In the genomic region with DNA sequence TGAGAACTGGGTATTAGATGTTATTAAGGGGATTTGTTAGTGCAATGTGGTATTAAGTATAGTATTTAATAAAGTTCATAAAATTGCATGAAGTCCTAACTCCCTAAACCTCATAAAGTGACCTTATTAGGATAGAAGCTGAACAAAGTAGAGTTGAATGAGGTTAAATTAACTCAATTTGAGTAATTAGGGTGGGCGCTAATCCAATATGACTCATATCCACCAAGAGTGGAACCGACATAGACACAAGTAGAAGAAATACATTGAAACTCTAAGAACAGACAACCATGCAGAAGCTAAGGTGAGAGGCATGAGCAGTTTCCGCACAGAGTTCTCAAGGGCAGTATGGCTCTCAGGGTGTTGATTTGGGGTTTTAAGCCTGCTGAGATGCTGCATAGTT, we compare ENCODE assay signal across 30 mouse cellular contexts.
"Had no signal": no experiment of that assay in that cellular context is flagged by ENCODE, and none has a peak within 500 bp of the region (broad histone marks: within the 10 kb centered on the region; RNA-seq: fewer than 3 reads in every experiment).

No protein-coding gene starts in this region.

- H3K27ac ChIP-seq: left cerebral cortex, adult 2 months; limb, embryonic 10.5 days; limb, embryonic 12.5 days; limb, embryonic 13.5 days; limb, embryonic 15.5 days; liver, embryonic 12.5 days; liver, embryonic 13.5 days; liver, embryonic 14.5 days; liver, embryonic 15.5 days; lung, embryonic 15.5 days; macrophage; midbrain, embryonic 10.5 days; midbrain, embryonic 12.5 days; midbrain, embryonic 13.5 days; midbrain, embryonic 15.5 days; neural tube, embryonic 12.5 days had no signal

- H3K36me3 ChIP-seq: limb, embryonic 10.5 days; limb, embryonic 12.5 days; limb, embryonic 13.5 days; limb, embryonic 15.5 days; liver, embryonic 12.5 days; liver, embryonic 13.5 days; liver, embryonic 15.5 days; lung, embryonic 15.5 days; midbrain, embryonic 10.5 days; midbrain, embryonic 12.5 days; midbrain, embryonic 13.5 days; midbrain, embryonic 15.5 days; neural tube, embryonic 12.5 days had no signal

- H3K27me3 ChIP-seq: limb, embryonic 12.5 days; limb, embryonic 13.5 days; limb, embryonic 15.5 days; liver, embryonic 12.5 days; liver, embryonic 13.5 days; liver, embryonic 15.5 days; lung, embryonic 15.5 days; megakaryocyte, embryonic 14.5 days; midbrain, embryonic 12.5 days; midbrain, embryonic 13.5 days; midbrain, embryonic 15.5 days; neural tube, embryonic 12.5 days had no signal

- DNase-seq: liver; liver, embryonic 13.5 days; liver, postnatal 0 days; lung, adult 18-20 months; lung, adult 2 months; lung, embryonic 14.5 days; lung, postnatal 10 days; lung, postnatal 14 days; lung, postnatal 36 days; lung, postnatal 4 days had no signal

- ATAC-seq: liver, embryonic 12.5 days; liver, postnatal 0 days; lung, postnatal 0 days; midbrain, embryonic 13.5 days; midbrain, embryonic 15.5 days; midbrain, embryonic 16.5 days had no signal

- H3K9ac ChIP-seq: limb, embryonic 12.5 days; limb, embryonic 13.5 days; limb, embryonic 15.5 days; liver, embryonic 12.5 days; liver, embryonic 13.5 days; liver, embryonic 14.5 days; liver, embryonic 15.5 days; liver, postnatal 0 days; lung, embryonic 14.5 days; lung, embryonic 15.5 days; midbrain, embryonic 12.5 days; midbrain, embryonic 13.5 days; midbrain, embryonic 15.5 days; neural tube, embryonic 12.5 days had no signal

- H3K4me3 ChIP-seq: left cerebral cortex, adult 2 months; limb, embryonic 10.5 days; limb, embryonic 12.5 days; limb, embryonic 13.5 days; limb, embryonic 15.5 days; liver, embryonic 12.5 days; liver, embryonic 13.5 days; liver, embryonic 15.5 days; lung, embryonic 15.5 days; megakaryocyte, embryonic 14.5 days; midbrain, embryonic 10.5 days; midbrain, embryonic 12.5 days; midbrain, embryonic 13.5 days; midbrain, embryonic 15.5 days; myocyte; neural tube, embryonic 12.5 days had no signal

- H3K9me3 ChIP-seq: limb, embryonic 10.5 days; limb, embryonic 13.5 days; lung, embryonic 15.5 days; midbrain, embryonic 10.5 days; midbrain, embryonic 13.5 days; midbrain, embryonic 15.5 days; neural tube, embryonic 12.5 days had no signal

- H3K4me2 ChIP-seq: limb, embryonic 12.5 days; limb, embryonic 13.5 days; limb, embryonic 15.5 days; liver, embryonic 11.5 days; liver, embryonic 12.5 days; liver, embryonic 13.5 days; liver, embryonic 15.5 days; lung, embryonic 14.5 days; lung, embryonic 15.5 days; midbrain, embryonic 12.5 days; midbrain, embryonic 13.5 days; midbrain, embryonic 15.5 days; neural tube, embryonic 12.5 days had no signal

- H3K4me1 ChIP-seq: limb, embryonic 10.5 days; limb, embryonic 12.5 days; limb, embryonic 13.5 days; limb, embryonic 15.5 days; liver, embryonic 12.5 days; liver, embryonic 13.5 days; liver, embryonic 15.5 days; lung, embryonic 15.5 days; megakaryocyte, embryonic 14.5 days; midbrain, embryonic 10.5 days; midbrain, embryonic 12.5 days; midbrain, embryonic 13.5 days; midbrain, embryonic 15.5 days; neural tube, embryonic 12.5 days had no signal
